8 mouse cellular contexts compared by ENCODE assay signal in the genomic region with DNA sequence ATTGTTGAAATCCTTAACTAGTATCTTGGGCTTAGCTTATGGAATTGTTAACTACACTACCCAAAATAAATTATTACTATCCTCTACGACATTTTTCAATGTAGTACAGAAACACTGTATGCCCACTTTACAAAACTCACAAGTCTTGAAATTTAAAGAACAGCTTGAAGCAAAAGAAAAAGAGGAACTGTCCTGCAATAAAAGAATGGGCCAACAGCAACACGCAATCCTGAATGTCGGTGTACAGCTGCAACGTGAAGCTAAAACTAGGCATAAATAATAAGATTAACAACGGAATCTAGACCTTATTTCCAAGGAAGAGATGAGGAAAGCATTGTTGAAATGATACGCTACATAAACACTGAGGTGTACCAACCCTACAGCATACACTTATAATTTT. TPM values are rescaled to one million over a fixed set of nuclear protein-coding genes. Genes with fewer than 3 reads are reported as not detected.
DNase-seq lines count a peak whose midpoint lies in the region; ATAC-seq and TF ChIP-seq lines count a peak whose summit lies in the region.

No protein-coding gene starts in this region.

- H3K9ac ChIP-seq in forebrain, embryonic 15.5 days (replicated peaks), result peak overlapping the region; percentile 62
- H3K9ac ChIP-seq in liver, embryonic 14.5 days (replicated peaks), result peak overlapping the region; percentile 99

- 13% methylated on average over 6 of the region's 6 CpGs for WGBS in forebrain, embryonic 15.5 days
- 5% methylated on average over 6 of the region's 6 CpGs for WGBS in liver, embryonic 14.5 days (ENCODE audit: insufficient replicate concordance)

- no peaks in the 10 kb centered on the region for H3K9me3 ChIP-seq in forebrain, embryonic 15.5 days
- no peaks in the 10 kb centered on the region for H3K9me3 ChIP-seq in liver, embryonic 14.5 days (ENCODE audit: control insufficient read depth, low read length)

- H3K79me2 ChIP-seq in C2C12 (ENCODE audit: control insufficient read depth, insufficient read depth), result peaks cover 62% of the 10 kb centered on the region

- H3K4me2 ChIP-seq in forebrain, embryonic 15.5 days (replicated peaks), result peak overlapping the region; percentile 82
- H3K4me2 ChIP-seq in liver, embryonic 14.5 days (ENCODE audit: low read depth), result peak overlapping the region; percentile 88

- H3K4me1 ChIP-seq in forebrain, embryonic 15.5 days, result peaks cover 26% of the 10 kb centered on the region
- H3K4me1 ChIP-seq in liver, embryonic 14.5 days (replicated peaks; ENCODE audit: control insufficient read depth in 2 of 2, insufficient read depth in 2 of 2, low read length in 1 of 2), result peaks cover 24 to 26% of the 10 kb centered on the region in 2 experiments

- DNase-seq in 416B (ENCODE audit: low read depth), result peak; percentile 61
- no peak for DNase-seq in liver, embryonic 14.5 days (ENCODE audit: low read depth in 3 of 3, low spot score in 3 of 3)
- no peak for DNase-seq in left cerebral cortex, adult 9 months (ENCODE audit: low spot score in 2 of 2)
- DNase-seq in spleen, postnatal 14 days (ENCODE audit: low spot score in 2 of 2), result no peak
- DNase-seq in ovary, postnatal 10 days (ENCODE audit: low spot score), result no peak
- DNase-seq in adrenal gland, postnatal 10 days, result no peak

- H3ac ChIP-seq in C2C12 (ENCODE audit: control insufficient read depth, insufficient read length, low read depth), result peak overlapping the region; percentile 78

- TF ChIP-seq EP300 in liver, embryonic 14.5 days (IDR thresholded peaks at IDR 0.05; ENCODE audit: low read depth), result no peak

- H3K36me3 ChIP-seq in C2C12 (ENCODE audit: control insufficient read depth, insufficient read depth), result peaks cover 14% of the 10 kb centered on the region
- H3K36me3 ChIP-seq in forebrain, embryonic 15.5 days, result no peaks in the 10 kb centered on the region
- H3K36me3 ChIP-seq in liver, embryonic 14.5 days (replicated peaks; ENCODE audit: control insufficient read depth, insufficient read depth, low read depth), result peaks cover 16% of the 10 kb centered on the region

- no peak for TF ChIP-seq CTCF in C2C12 (IDR thresholded peaks at IDR 0.05; ENCODE audit: control insufficient read depth, insufficient read depth, insufficient read length)
- no peak for TF ChIP-seq CTCF in liver, embryonic 14.5 days (IDR thresholded peaks at IDR 0.05; ENCODE audit: low read depth)

- H3K4me3 ChIP-seq in C2C12 (ENCODE audit: insufficient read depth, poor library complexity, severe bottlenecking), result peak overlapping the region; percentile 76
- H3K4me3 ChIP-seq in forebrain, embryonic 15.5 days, result peak overlapping the region; percentile 66
- H3K4me3 ChIP-seq in liver, embryonic 14.5 days (ENCODE audit: insufficient read depth in 1 of 2, low read depth in 2 of 2, low read length in 2 of 2), result peak overlapping the region; percentile 86 to 98

- no peak overlapping the region for H3K27ac ChIP-seq in forebrain, embryonic 15.5 days (replicated peaks)
- peak overlapping the region; percentile 94 for H3K27ac ChIP-seq in liver, embryonic 14.5 days

- no peaks in the 10 kb centered on the region for H3K27me3 ChIP-seq in C2C12 (ENCODE audit: control insufficient read depth, insufficient read depth, insufficient read length)
- H3K27me3 ChIP-seq in forebrain, embryonic 15.5 days, result no peaks in the 10 kb centered on the region
- no peaks in the 10 kb centered on the region for H3K27me3 ChIP-seq in liver, embryonic 14.5 days (ENCODE audit: control insufficient read depth, insufficient read depth, low read length)

- H3K79me3 ChIP-seq in C2C12 (ENCODE audit: low read depth), result peaks cover 58% of the 10 kb centered on the region

- no peak for ATAC-seq in forebrain, embryonic 15.5 days (replicated peaks)
- ATAC-seq in liver, embryonic 14.5 days (ENCODE audit: insufficient read depth), result no peak

TF ChIP-seq in C2C12, 6 proteins besides CTCF, POLR2A, EP300 and RAD21:
- TF ChIP-seq MAX (IDR thresholded peaks at IDR 0.05), result no peak
- no peak for TF ChIP-seq MYOD1 (IDR thresholded peaks at IDR 0.05; ENCODE audit: control insufficient read depth, insufficient read length, low read depth)
- TF ChIP-seq FOSL1 (IDR thresholded peaks at IDR 0.05; ENCODE audit: insufficient read depth, low read length, poor library complexity, severe bottlenecking), result no peak
- no peak for TF ChIP-seq CEBPB (IDR thresholded peaks at IDR 0.05; ENCODE audit: low read depth)
- TF ChIP-seq MYOG (IDR thresholded peaks at IDR 0.05; ENCODE audit: control insufficient read depth, extremely low read depth, insufficient read length), result no peak
- no peak for TF ChIP-seq USF1 (IDR thresholded peaks at IDR 0.05; ENCODE audit: low read depth)

RNA-seq across cellular contexts. Expression of gene Anln, which starts 1.1 kb away (rescaled TPM):
- 63.2 TPM for polyA plus RNA-seq in C2C12 (2012; fragmentation: generic; extraction: Trizol)
- 12.0 and 12.1 TPM in 2 replicates for polyA plus RNA-seq in forebrain, embryonic 15.5 days (2015; fragmentation: Nextera tagmentation; extraction: Ambion mirVana)
- polyA plus RNA-seq in liver, embryonic 14.5 days (2012; rRNA removed), result 13.8 and 20.1 TPM in 2 replicates
- polyA plus RNA-seq in liver, embryonic 14.5 days (2014; fragmentation: Nextera tagmentation; extraction: Ambion mirVana), result 27.0 and 31.2 TPM in 2 replicates
- total RNA-seq in adrenal gland, postnatal 10 days (2021), result 10 to 100 TPM; 15.8 to 19.8 TPM

RNA-seq across cellular contexts. Expression of gene 9530077C05Rik, which starts 23.4 kb away (rescaled TPM):
- 1.0 TPM for polyA plus RNA-seq in C2C12 (2012; fragmentation: generic; extraction: Trizol)
- 10.9 and 13.1 TPM in 2 replicates for polyA plus RNA-seq in forebrain, embryonic 15.5 days (2015; fragmentation: Nextera tagmentation; extraction: Ambion mirVana)
- 0.89 and 1.1 TPM in 2 replicates for polyA plus RNA-seq in liver, embryonic 14.5 days (2012; rRNA removed)
- polyA plus RNA-seq in liver, embryonic 14.5 days (2014; fragmentation: Nextera tagmentation; extraction: Ambion mirVana), result 1.5 and 1.8 TPM in 2 replicates
- 1 to 10 TPM; 4.3 to 5.2 TPM for total RNA-seq in adrenal gland, postnatal 10 days (2021)
